Mouse (Mus musculus): ENCODE measurements around the gene Syde2.

GRCm38 (mm10) chr3:145964018-145964387, 23.7 kb upstream of the Syde2 start:
- TF ChIP-seq CTCF (IDR thresholded peaks at IDR 0.05; ENCODE audit: borderline replicate concordance, control insufficient read depth, extremely low read depth, insufficient read depth, low read length, poor library complexity) (no peak), POLR2A (IDR thresholded peaks at IDR 0.05; ENCODE audit: control insufficient read depth, extremely low read depth, insufficient read depth, low read length, poor library complexity) (no peak)
